Mouse (Mus musculus): Measurements from ENCODE around the gene Xirp1. TPM values are rescaled to one million over a fixed set of nuclear protein-coding genes. Genes with fewer than 3 reads are reported as not detected.

The Xirp1 gene
- total and polyA plus RNA-seq, 3 experiments, result 0.05 TPM; not detected in 2

GRCm38 (mm10) chr9:119982956-119983551 lies 40.3 kb downstream of the Xirp1 start:
- peak; percentile 64 for DNase-seq (ENCODE audit: low spot score)
- H3K4me1 ChIP-seq (ENCODE audit: insufficient read depth, low read depth, low read length), result peaks cover 67% of the 10 kb centered on the region

DNA sequence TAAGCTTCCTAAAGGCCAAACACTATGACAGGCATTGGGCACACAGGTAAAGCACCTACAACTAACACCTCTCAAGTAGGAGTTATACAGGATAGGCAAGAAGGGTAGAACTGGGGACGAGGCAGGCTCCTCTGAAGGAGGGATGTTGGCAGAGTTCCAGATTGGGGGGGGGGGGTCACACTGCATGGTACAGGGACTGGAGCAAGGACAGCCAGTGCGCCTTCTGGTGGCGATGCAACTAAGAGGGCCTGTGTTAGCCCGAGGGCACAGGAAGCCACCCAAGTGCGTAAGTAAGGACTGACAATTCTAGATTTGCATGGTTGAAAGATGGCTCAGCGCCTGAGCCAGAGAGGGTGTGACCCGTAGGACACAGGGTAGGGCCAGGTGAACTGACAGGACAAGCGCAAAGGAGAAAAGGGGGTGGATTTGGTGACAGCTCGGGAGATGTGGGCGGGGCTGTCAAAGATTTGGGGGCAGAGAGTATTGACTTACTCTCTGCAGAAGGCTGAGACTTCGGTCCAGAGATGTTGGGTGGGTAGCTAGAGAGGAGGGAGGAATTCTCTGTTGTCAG lies 41.1 kb downstream of the Xirp1 start:
- ATAC-seq (ENCODE audit: extremely low read depth, insufficient number of reproducible peaks, low FRiP score, poor library complexity, severe bottlenecking) (peak; percentile 17), DNase-seq (ENCODE audit: low spot score) (peak; percentile 59)
- Histone ChIP-seq H3K36me3 (replicated peaks) (peaks cover 18% of the 10 kb centered on the region), H3K27me3 (ENCODE audit: insufficient read depth, low read length) (peaks cover 20% of the 10 kb centered on the region), H3K4me1 (ENCODE audit: insufficient read depth, low read depth, low read length) (peaks cover 75% of the 10 kb centered on the region), H3K9me3 (replicated peaks) (no peaks in the 10 kb centered on the region), H3K4me3 (ENCODE audit: low read depth, low read length) (peak overlapping the region; percentile 91)
- no peak for TF ChIP-seq TAL1 (conservative IDR thresholded peaks at IDR 0.05; ENCODE audit: low read depth, low read length)
- no peak for TF ChIP-seq GATA2 (IDR thresholded peaks at IDR 0.05; ENCODE audit: borderline replicate concordance, low read depth, low read length)
- TF ChIP-seq POLR2AphosphoS5 (IDR thresholded peaks at IDR 0.05; ENCODE audit: insufficient replicate concordance, low read depth, low read length), result no peak
- TF ChIP-seq GATA1 (IDR thresholded peaks at IDR 0.05; ENCODE audit: borderline replicate concordance, low read length), result no peak
- no peak for TF ChIP-seq CTCF (IDR thresholded peaks at IDR 0.05; ENCODE audit: low read depth, low read length)

More at GRCm38 (mm10) chr9:119982956-119983551, 40.3 kb downstream of the Xirp1 start:
- TF ChIP-seq TAL1 (conservative IDR thresholded peaks at IDR 0.05; ENCODE audit: low read depth, low read length) (no peak), GATA2 (IDR thresholded peaks at IDR 0.05; ENCODE audit: borderline replicate concordance, low read depth, low read length) (no peak), GATA1 (IDR thresholded peaks at IDR 0.05; ENCODE audit: borderline replicate concordance, low read length) (no peak), POLR2AphosphoS5 (IDR thresholded peaks at IDR 0.05; ENCODE audit: insufficient replicate concordance, low read depth, low read length) (no peak), CTCF (IDR thresholded peaks at IDR 0.05; ENCODE audit: low read depth, low read length) (no peak)
- no peak for ATAC-seq (ENCODE audit: extremely low read depth, insufficient number of reproducible peaks, low FRiP score, poor library complexity, severe bottlenecking)
- no peaks in the 10 kb centered on the region for H3K9me3 ChIP-seq (replicated peaks)
- H3K36me3 ChIP-seq (replicated peaks), result peaks cover 18% of the 10 kb centered on the region
- peaks cover 20% of the 10 kb centered on the region for H3K27me3 ChIP-seq (ENCODE audit: insufficient read depth, low read length)
- H3K4me3 ChIP-seq (ENCODE audit: low read depth, low read length), result peak overlapping the region; percentile 91

GRCm38 (mm10) chr9:119981183-119982179 lies 41.9 kb downstream of the Xirp1 start:
- Histone ChIP-seq H3K36me3 (replicated peaks) (peaks cover 18% of the 10 kb centered on the region), H3K27me3 (ENCODE audit: insufficient read depth, low read length) (peaks cover 15% of the 10 kb centered on the region), H3K9me3 (replicated peaks) (no peaks in the 10 kb centered on the region), H3K4me3 (ENCODE audit: low read depth, low read length) (peak overlapping the region; percentile 91), H3K4me1 (ENCODE audit: insufficient read depth, low read depth, low read length) (peaks cover 83% of the 10 kb centered on the region)
- ATAC-seq (ENCODE audit: extremely low read depth, insufficient number of reproducible peaks, low FRiP score, poor library complexity, severe bottlenecking) (peak; percentile 38), DNase-seq (ENCODE audit: low spot score) (peak; percentile 74)
- no peak for TF ChIP-seq GATA1 (IDR thresholded peaks at IDR 0.05; ENCODE audit: borderline replicate concordance, low read length)

DNA sequence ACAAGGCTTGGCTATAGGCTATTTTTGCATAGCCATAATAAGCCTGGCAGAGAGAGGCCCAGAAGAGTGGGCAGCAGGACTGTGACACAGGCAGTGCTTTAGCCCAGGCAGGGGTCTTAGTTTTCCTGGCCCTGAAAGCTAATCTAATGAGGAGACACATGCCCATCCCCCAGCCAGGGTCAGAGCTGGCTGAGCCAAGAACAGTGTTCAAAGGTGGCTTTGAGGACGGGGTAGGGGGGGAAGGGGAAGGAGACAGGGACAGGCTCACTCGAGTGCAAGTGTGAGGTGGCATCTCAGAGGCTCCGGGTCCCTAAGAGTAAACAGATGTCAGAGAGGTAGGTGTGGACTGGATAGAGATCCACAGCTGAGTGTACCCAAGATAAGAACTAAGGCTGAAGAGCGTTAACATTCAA lies 42.6 kb downstream of the Xirp1 start:
- 0 out of 2 replicates have a peak, but pooled peaks have one; percentile 6 for ATAC-seq (ENCODE audit: extremely low read depth, insufficient number of reproducible peaks, low FRiP score, poor library complexity, severe bottlenecking)
- peaks cover 18% of the 10 kb centered on the region for H3K36me3 ChIP-seq (replicated peaks)
- TF ChIP-seq GATA2 (IDR thresholded peaks at IDR 0.05; ENCODE audit: borderline replicate concordance, low read depth, low read length), result no peak
- no peak for TF ChIP-seq TAL1 (conservative IDR thresholded peaks at IDR 0.05; ENCODE audit: low read depth, low read length)
- TF ChIP-seq GATA1 (IDR thresholded peaks at IDR 0.05; ENCODE audit: borderline replicate concordance, low read length), result no peak
- no peak for TF ChIP-seq CTCF (IDR thresholded peaks at IDR 0.05; ENCODE audit: low read depth, low read length)
- TF ChIP-seq POLR2AphosphoS5 (IDR thresholded peaks at IDR 0.05; ENCODE audit: insufficient replicate concordance, low read depth, low read length), result no peak
- H3K27me3 ChIP-seq (ENCODE audit: insufficient read depth, low read length), result peaks cover 10% of the 10 kb centered on the region
- DNase-seq (ENCODE audit: low spot score), result no peak
- H3K4me1 ChIP-seq (ENCODE audit: insufficient read depth, low read depth, low read length), result peaks cover 85% of the 10 kb centered on the region
- peak overlapping the region; percentile 91; the same call in 1 of the 2 replicates for H3K4me3 ChIP-seq (ENCODE audit: low read depth, low read length)
- no peaks in the 10 kb centered on the region for H3K9me3 ChIP-seq (replicated peaks)

DNA sequence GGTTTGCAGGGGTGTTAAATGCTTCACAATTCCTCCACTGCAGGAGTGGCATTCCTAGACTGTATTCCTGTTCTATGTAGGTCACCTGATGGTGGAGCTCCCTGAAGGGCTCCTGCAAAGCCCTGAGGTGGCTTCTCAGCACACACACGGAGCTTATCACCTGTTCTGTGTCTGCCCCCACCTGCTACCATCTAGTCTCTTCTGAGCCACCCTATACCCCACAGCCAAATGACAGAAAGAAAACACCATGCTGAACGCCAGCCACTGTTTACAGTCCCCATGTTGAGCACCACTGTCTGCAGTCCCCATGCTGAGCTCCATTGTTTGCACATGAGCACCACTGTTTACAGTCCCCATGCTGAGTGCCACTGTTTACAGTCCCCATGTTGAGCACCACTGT lies 43.6 kb downstream of the Xirp1 start:
- peaks cover 6% of the 10 kb centered on the region; the same call in 1 of the 2 replicates for H3K27me3 ChIP-seq (ENCODE audit: insufficient read depth, low read length)
- no peaks in the 10 kb centered on the region for H3K9me3 ChIP-seq (replicated peaks)
- TF ChIP-seq POLR2AphosphoS5 (IDR thresholded peaks at IDR 0.05; ENCODE audit: insufficient replicate concordance, low read depth, low read length) (no peak), GATA1 (IDR thresholded peaks at IDR 0.05; ENCODE audit: borderline replicate concordance, low read length) (no peak), TAL1 (conservative IDR thresholded peaks at IDR 0.05; ENCODE audit: low read depth, low read length) (no peak), GATA2 (IDR thresholded peaks at IDR 0.05; ENCODE audit: borderline replicate concordance, low read depth, low read length) (no peak), CTCF (IDR thresholded peaks at IDR 0.05; ENCODE audit: low read depth, low read length) (no peak)
- DNase-seq (ENCODE audit: low spot score) (no peak), ATAC-seq (ENCODE audit: extremely low read depth, insufficient number of reproducible peaks, low FRiP score, poor library complexity, severe bottlenecking) (no peak)
- H3K4me1 ChIP-seq (ENCODE audit: insufficient read depth, low read depth, low read length), result peaks cover 87% of the 10 kb centered on the region
- H3K4me3 ChIP-seq (ENCODE audit: low read depth, low read length), result no peak overlapping the region; the same call in 1 of the 2 replicates
- peaks cover 25% of the 10 kb centered on the region for H3K36me3 ChIP-seq (replicated peaks)
